Mouse (Mus musculus): ENCODE measurements around the gene Adgrl4. TPM values are rescaled to one million over a fixed set of nuclear protein-coding genes. Genes with fewer than 3 reads are reported as not detected.

Adgrl4 gene
- polyA plus RNA-seq (2015; fragmentation: Illumina TruSeq; extraction: RNeasy Lipid Tissue Mini Kit (QIAGEN cat#74804); ENCODE audit: insufficient read depth, low replicate concordance), result 10.5 TPM

DNA sequence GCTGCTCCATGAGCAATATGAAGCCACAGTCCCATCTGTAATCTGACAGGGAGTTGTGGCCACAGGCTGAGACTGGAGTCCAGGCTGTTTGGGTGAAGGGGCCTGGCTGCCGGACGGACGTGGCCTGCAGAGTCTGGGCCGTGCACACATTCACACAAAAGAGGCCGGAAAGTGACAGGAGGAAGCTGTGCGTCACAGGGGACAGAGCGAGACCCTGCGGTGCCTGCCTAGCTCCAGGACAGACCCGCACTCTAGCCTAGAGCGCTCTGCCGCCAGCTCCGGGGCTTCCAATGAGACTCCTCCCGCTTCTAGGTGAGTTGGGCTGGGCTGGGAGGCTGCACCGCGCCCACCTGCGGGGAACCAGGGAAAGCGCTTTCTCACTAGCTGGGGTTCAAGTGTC, at the start of gene Adgrl4:
Gene Adgrl4 (plus strand): TSS at position 195 of the 400 bp plus-strand sequence.

